Mouse (Mus musculus): Measurements from ENCODE around the gene Mctp2. TPM values are rescaled to one million over a fixed set of nuclear protein-coding genes. Genes with fewer than 3 reads are reported as not detected.
A peak's percentile ranks its signal among the peaks of the same experiment; 100 is the strongest.

Gene Mctp2
- polyA plus RNA-seq, 1 experiment from 2014 or later = 2.4 TPM

GRCm38 (mm10) chr7:72301667-72302066, 4.7 kb downstream of the Mctp2 start:
- WGBS = 69% methylated on average over 4 of the region's 4 CpGs
- ATAC-seq (ENCODE audit: insufficient read depth, low FRiP score, low read depth) = no peak

GRCm38 (mm10) chr7:72299726-72300125, 6.7 kb downstream of the Mctp2 start:
- Histone ChIP-seq H3K27ac (no peak overlapping the region), H3K9me3 (no peaks in the 10 kb centered on the region), H3K9ac (no peak overlapping the region), H3K36me3 (no peaks in the 10 kb centered on the region), H3K4me2 (no peak overlapping the region), H3K27me3 (replicated peaks) (no peaks in the 10 kb centered on the region), H3K4me3 (replicated peaks) (no peak overlapping the region), H3K4me1 (no peaks in the 10 kb centered on the region)
- 78% methylated on average over 6 of the region's 6 CpGs for WGBS
- no peak for ATAC-seq (ENCODE audit: insufficient read depth, low FRiP score, low read depth)

More at GRCm38 (mm10) chr7:72301667-72302066, 4.7 kb downstream of the Mctp2 start:
- no peaks in the 10 kb centered on the region for H3K4me1 ChIP-seq
- H3K4me3 ChIP-seq (replicated peaks) = no peak overlapping the region
- no peaks in the 10 kb centered on the region for H3K36me3 ChIP-seq
- H3K4me2 ChIP-seq = no peak overlapping the region
- no peak overlapping the region for H3K9ac ChIP-seq
- no peaks in the 10 kb centered on the region for H3K27me3 ChIP-seq (replicated peaks)
- no peaks in the 10 kb centered on the region for H3K9me3 ChIP-seq
- no peak overlapping the region for H3K27ac ChIP-seq

DNA sequence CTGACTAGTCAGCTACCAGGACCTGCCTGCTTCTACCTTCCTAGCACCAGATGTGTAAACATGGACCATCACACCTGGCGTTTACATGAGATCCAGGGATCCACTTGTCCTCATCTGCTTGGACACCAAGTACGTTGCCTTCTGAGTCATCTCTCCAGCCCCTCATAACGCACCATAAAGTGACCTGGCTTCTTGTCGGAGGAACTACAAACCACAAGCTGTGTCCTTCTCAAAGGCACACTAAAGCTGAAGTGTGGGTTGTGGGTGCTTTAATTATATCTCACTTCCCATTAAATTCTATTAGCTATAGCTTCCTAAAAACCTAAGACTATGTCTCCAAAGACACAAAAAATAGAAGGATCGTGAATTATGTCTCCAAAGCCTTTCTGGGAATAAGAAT, 9.4 kb downstream of the Mctp2 start:
- no peak overlapping the region for H3K4me3 ChIP-seq (replicated peaks)

GRCm38 (mm10) chr7:72296171-72296570, 10.2 kb downstream of the Mctp2 start:
- Histone ChIP-seq H3K4me1 (no peaks in the 10 kb centered on the region), H3K36me3 (no peaks in the 10 kb centered on the region), H3K27me3 (replicated peaks) (no peaks in the 10 kb centered on the region), H3K4me3 (replicated peaks) (no peak overlapping the region), H3K9ac (no peak overlapping the region), H3K27ac (no peak overlapping the region), H3K4me2 (no peak overlapping the region), H3K9me3 (no peaks in the 10 kb centered on the region)
- 58% methylated on average over 2 of the region's 2 CpGs for WGBS
- no peak for ATAC-seq (ENCODE audit: insufficient read depth, low FRiP score, low read depth)

More for the DNA sequence above, 9.4 kb downstream of the Mctp2 start:
- H3K36me3 ChIP-seq = no peaks in the 10 kb centered on the region
- H3K27me3 ChIP-seq (replicated peaks) = no peaks in the 10 kb centered on the region
- H3K4me2 ChIP-seq = no peak overlapping the region
- no peak overlapping the region for H3K9ac ChIP-seq
- 87% methylated on average over 5 of the region's 5 CpGs for WGBS
- no peaks in the 10 kb centered on the region for H3K4me1 ChIP-seq
- no peak overlapping the region for H3K27ac ChIP-seq
- ATAC-seq (ENCODE audit: insufficient read depth, low FRiP score, low read depth) = no peak
- no peaks in the 10 kb centered on the region for H3K9me3 ChIP-seq

DNA sequence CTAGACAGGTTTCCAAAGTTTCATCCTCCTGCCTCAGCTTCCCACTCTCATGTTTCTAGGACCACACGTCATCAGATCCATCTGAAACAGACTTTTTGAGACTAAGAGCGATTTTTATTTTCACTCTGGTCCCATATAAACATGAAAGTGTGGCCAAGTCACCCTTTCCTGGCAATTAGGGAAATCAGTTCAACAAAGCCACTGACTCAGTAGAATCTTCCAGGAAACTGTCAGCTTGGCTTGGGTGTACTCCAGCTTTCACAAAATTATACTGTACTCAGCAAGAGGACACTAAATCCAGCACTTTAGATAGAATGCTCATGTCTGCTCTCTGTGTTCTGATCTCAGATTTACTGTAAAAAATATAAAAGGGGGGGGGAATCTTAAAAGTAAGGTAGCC, 11.5 kb downstream of the Mctp2 start:
- WGBS = 48% methylated on average over 2 of the region's 2 CpGs
- H3K4me2 ChIP-seq = no peak overlapping the region
- H3K27ac ChIP-seq = no peak overlapping the region
- H3K9me3 ChIP-seq = no peaks in the 10 kb centered on the region
- H3K4me3 ChIP-seq (replicated peaks) = no peak overlapping the region
- no peaks in the 10 kb centered on the region for H3K36me3 ChIP-seq
- no peaks in the 10 kb centered on the region for H3K4me1 ChIP-seq
- ATAC-seq (ENCODE audit: insufficient read depth, low FRiP score, low read depth) = no peak
- no peak overlapping the region for H3K9ac ChIP-seq
- no peaks in the 10 kb centered on the region for H3K27me3 ChIP-seq (replicated peaks)

GRCm38 (mm10) chr7:72293784-72294538, 12.4 kb downstream of the Mctp2 start:
- no peaks in the 10 kb centered on the region for H3K9me3 ChIP-seq
- H3K36me3 ChIP-seq = no peaks in the 10 kb centered on the region
- H3K4me3 ChIP-seq (replicated peaks) = no peak overlapping the region
- 62% methylated on average over 4 of the region's 4 CpGs for WGBS
- H3K4me2 ChIP-seq = no peak overlapping the region
- no peaks in the 10 kb centered on the region for H3K27me3 ChIP-seq (replicated peaks)
- no peak overlapping the region for H3K9ac ChIP-seq
- no peak overlapping the region for H3K27ac ChIP-seq
- ATAC-seq (ENCODE audit: insufficient read depth, low FRiP score, low read depth) = no peak
- no peaks in the 10 kb centered on the region for H3K4me1 ChIP-seq

DNA sequence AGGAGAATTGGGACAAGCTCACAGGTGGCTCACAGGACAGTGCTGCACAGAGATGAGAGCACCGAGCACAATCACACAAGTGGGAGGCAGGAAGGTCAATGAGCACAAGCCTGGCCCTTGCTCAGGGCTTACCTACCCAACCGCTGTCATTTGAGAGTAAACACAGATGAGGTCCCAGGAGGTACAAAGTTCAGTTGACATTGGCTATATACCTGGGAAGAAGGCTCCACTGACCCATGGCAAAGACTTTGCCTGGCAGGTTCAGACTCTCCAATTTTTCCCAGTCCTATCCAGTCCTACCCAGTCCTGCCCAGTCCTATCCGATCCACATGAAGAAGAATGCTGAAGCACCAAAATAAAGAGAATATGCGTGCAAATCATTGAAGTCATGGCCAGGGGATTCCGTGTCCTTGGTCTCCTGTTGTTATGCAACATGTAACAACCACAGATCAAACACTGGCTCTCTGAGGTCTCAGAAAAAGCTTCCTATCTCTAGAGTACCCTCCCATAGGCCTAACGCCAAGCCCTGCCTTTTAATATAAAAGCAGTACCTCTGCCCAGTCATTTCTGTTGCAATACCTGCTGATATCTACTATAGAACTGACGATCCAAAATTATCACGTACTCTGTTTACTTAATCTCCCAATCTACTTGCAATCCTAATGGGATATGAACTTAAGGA, 14.0 kb downstream of the Mctp2 start:
- Histone ChIP-seq H3K9me3 (no peaks in the 10 kb centered on the region), H3K36me3 (no peaks in the 10 kb centered on the region), H3K4me3 (replicated peaks) (no peak overlapping the region), H3K4me2 (no peak overlapping the region), H3K27me3 (replicated peaks) (no peaks in the 10 kb centered on the region), H3K27ac (no peak overlapping the region), H3K4me1 (no peaks in the 10 kb centered on the region), H3K9ac (no peak overlapping the region)
- peak; percentile 65; the same call in 1 of the 2 replicates for ATAC-seq (ENCODE audit: insufficient read depth, low FRiP score, low read depth)
- 77% methylated on average over 8 of the region's 8 CpGs for WGBS

GRCm38 (mm10) chr7:72280721-72281120, 25.7 kb downstream of the Mctp2 start:
- no peak for ATAC-seq (ENCODE audit: insufficient read depth, low FRiP score, low read depth)
- Histone ChIP-seq H3K4me2 (no peak overlapping the region), H3K4me1 (no peaks in the 10 kb centered on the region), H3K9ac (no peak overlapping the region), H3K27ac (no peak overlapping the region), H3K4me3 (replicated peaks) (no peak overlapping the region), H3K9me3 (no peaks in the 10 kb centered on the region), H3K27me3 (replicated peaks) (no peaks in the 10 kb centered on the region), H3K36me3 (no peaks in the 10 kb centered on the region)
- 45% methylated on average over 3 of the region's 3 CpGs for WGBS

DNA sequence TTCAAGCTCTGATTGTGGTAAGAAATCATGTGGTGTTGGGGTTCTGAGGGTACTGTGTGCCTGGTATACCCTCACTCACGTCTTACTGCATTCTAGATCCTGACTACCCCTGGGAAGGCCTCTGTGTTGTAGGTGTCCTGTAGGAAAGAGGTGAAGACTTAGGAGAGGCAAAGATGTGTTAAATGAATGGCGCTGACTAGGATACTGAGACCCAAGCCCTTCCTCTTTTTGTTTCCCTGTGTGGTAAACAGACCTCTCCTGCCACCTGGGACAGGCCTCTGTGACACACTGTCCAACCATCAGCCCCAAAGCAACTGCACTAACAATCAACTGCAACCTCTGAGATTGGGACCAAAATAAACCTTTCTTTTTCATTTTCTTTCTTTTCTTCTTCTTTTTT, 28.0 kb downstream of the Mctp2 start:
- no peak overlapping the region for H3K9ac ChIP-seq
- no peaks in the 10 kb centered on the region for H3K27me3 ChIP-seq (replicated peaks)
- no peak overlapping the region for H3K4me2 ChIP-seq
- no peak for ATAC-seq (ENCODE audit: insufficient read depth, low FRiP score, low read depth)
- no peak overlapping the region for H3K27ac ChIP-seq
- 84% methylated on average over 2 of the region's 2 CpGs for WGBS
- no peaks in the 10 kb centered on the region for H3K36me3 ChIP-seq
- H3K4me3 ChIP-seq (replicated peaks) = no peak overlapping the region
- no peaks in the 10 kb centered on the region for H3K4me1 ChIP-seq
- H3K9me3 ChIP-seq = no peaks in the 10 kb centered on the region

DNA sequence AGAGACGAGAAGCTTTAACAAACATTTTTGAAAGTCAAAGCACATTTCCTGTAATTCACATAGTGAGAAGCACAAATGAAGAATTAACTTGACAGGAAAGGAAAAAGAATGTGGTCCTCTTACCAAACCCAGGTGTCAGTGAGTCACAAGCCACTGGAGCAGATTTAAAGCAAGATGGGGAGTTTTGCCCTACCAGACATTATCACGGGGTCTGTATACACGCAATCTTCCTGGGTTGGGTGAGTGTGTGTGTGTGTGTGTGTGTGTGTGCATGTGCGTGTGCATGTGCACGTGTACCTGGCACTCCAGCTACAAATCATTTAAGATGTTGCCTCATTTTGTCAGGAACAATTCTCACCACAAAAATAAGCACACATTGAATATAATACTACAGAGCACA, 30.9 kb downstream of the Mctp2 start:
- no peak overlapping the region for H3K4me3 ChIP-seq (replicated peaks)
- WGBS = 79% methylated on average over 5 of the region's 5 CpGs
- H3K4me2 ChIP-seq = no peak overlapping the region
- H3K9ac ChIP-seq = no peak overlapping the region
- no peaks in the 10 kb centered on the region for H3K4me1 ChIP-seq
- H3K27me3 ChIP-seq (replicated peaks) = no peaks in the 10 kb centered on the region
- no peak for ATAC-seq (ENCODE audit: insufficient read depth, low FRiP score, low read depth)
- no peaks in the 10 kb centered on the region for H3K36me3 ChIP-seq
- no peak overlapping the region for H3K27ac ChIP-seq
- no peaks in the 10 kb centered on the region for H3K9me3 ChIP-seq

- no peak for ATAC-seq (ENCODE audit: insufficient read depth, low FRiP score, low read depth)
- H3K4me1 ChIP-seq = no peaks in the 10 kb centered on the region
- H3K9ac ChIP-seq = no peak overlapping the region
- no peak overlapping the region for H3K4me3 ChIP-seq (replicated peaks)
- no peak overlapping the region for H3K4me2 ChIP-seq
- no peak overlapping the region for H3K27ac ChIP-seq
- H3K27me3 ChIP-seq (replicated peaks) = no peaks in the 10 kb centered on the region
- no peaks in the 10 kb centered on the region for H3K9me3 ChIP-seq
- no peaks in the 10 kb centered on the region for H3K36me3 ChIP-seq
- WGBS = 92% methylated on average over 6 of the region's 6 CpGs
Measured at GRCm38 (mm10) chr7:72271546-72271945, 34.9 kb downstream of the Mctp2 start.

DNA sequence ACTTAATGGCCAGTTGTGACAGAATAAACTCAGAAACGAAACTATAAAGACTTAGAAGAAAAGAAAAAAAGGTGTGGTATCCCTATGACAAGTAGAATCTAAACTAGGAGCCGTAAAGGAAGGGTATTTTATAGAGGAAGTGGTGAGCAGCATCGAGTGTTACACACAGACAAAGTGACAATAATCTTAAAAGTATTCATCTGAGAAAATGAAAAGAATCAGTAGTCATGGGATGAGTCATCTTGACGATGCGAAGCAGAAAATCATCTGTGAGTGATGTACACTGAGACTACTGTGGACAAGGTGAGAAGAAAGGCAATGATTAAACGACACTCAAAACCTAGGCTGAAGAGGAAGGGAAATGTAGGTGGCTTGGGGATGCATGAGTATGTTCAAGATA, 36.4 kb downstream of the Mctp2 start:
- WGBS = 80% methylated on average over 6 of the region's 6 CpGs
- H3K36me3 ChIP-seq = no peaks in the 10 kb centered on the region
- H3K4me1 ChIP-seq = no peaks in the 10 kb centered on the region
- no peak overlapping the region for H3K4me2 ChIP-seq
- H3K27ac ChIP-seq = no peak overlapping the region
- H3K4me3 ChIP-seq (replicated peaks) = no peak overlapping the region
- ATAC-seq (ENCODE audit: insufficient read depth, low FRiP score, low read depth) = no peak
- no peaks in the 10 kb centered on the region for H3K27me3 ChIP-seq (replicated peaks)
- no peaks in the 10 kb centered on the region for H3K9me3 ChIP-seq
- no peak overlapping the region for H3K9ac ChIP-seq
